Mouse (Mus musculus) MEL-GATA-1-ER (cell line): ENCODE measurements around the gene Olfr154.
"Not testable (repeated sequence)": the region's sequence is repeated elsewhere in the genome, so short reads cannot be mapped to it uniquely, and the experiment has no call there.

Experiments
- DNase-seq: peaks from one replicate; pipeline ENCODE4 v3.0.0-alpha.2; 2012; ENCODE audit warnings: low read depth; ENCODE audit errors: extremely low read depth

Olfr154 gene

GRCm38 (mm10) chr2:85664355-85664754 is at the start of gene Olfr154:
TSS of gene Olfr154 (minus strand) at chr2:85664455.
- DNase-seq: not testable (repeated sequence)

- no peak for DNase-seq
Measured at GRCm38 (mm10) chr2:85711159-85711558, 46.9 kb upstream of the Olfr154 start.

GRCm38 (mm10) chr2:85710680-85711079 is 46.4 kb upstream of the Olfr154 start:
- DNase-seq: not testable (repeated sequence)

DNA sequence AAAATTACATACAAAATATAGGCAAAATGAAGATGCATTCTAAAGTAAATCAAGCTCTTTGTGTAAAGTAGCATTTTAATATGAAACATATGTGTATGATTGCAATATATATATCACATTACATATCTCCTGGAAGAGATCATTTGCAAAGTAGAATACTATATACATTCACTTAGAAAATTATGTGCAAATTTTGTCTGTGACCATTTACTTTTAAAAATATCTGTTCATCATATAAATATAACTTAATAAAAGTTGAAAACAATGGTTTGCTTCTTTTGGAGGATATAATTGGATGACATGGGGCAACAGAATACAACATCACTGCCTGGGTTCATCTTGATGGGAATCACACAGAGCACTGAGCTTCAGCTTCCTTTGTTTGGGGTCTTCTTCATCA is 24.9 kb upstream of the Olfr154 start, which contains the start of gene Olfr1008:
Gene Olfr1008, plus strand, starts transcription at position 301 of the 400 bp plus-strand sequence.
- DNase-seq: no peak

- no peak for DNase-seq
Measured at GRCm38 (mm10) chr2:85678667-85679066, 14.4 kb upstream of the Olfr154 start, which contains the start of gene Olfr1006. TSS of gene Olfr1006 (minus strand) at chr2:85678767.

DNA sequence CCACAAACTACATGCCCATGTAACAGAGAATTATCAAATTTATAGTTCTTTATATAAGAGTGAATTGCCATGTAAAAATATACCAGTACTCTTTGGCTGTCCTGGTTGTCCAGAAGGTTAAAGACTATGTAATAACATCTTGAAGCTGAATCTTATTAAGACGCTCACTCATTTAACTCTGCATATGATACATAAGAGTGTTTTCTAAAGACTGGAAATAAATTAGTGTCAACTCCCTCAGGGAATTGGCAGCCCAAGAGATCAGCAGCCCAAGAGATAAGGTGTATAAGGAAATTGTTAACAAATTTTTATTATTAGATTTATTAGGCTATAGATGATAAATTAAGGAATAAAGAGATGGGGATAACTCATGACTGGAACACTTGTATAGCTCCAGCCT is 13.7 kb downstream of the Olfr154 start, which contains the start of gene Olfr1002:
Gene Olfr1002, minus strand, starts transcription at position 101 of the 400 bp plus-strand sequence.
- no peak for DNase-seq
